Mouse (Mus musculus) forebrain, embryonic 12.5 days (tissue): ENCODE results near the gene Qtrt1. TPM values are rescaled to one million over a fixed set of nuclear protein-coding genes. Genes with fewer than 3 reads are reported as not detected.
A peak's percentile ranks its signal among the peaks of the same experiment; 100 is the strongest.

ENCODE experiments used
- ATAC-seq: fragments of 200-750 bp; cut with Nextera tagmentation; 2 replicates; pipeline ENCODE4 v1.8.0; 2017; ENCODE audit warnings: moderate TSS enrichment; ENCODE audit not compliant: low FRiP score
- H3K27ac ChIP-seq: fragments of 300-500 bp; sonication (generic); 2 replicates; pipeline ENCODE4 v1.5.1; 2016; ENCODE audit warnings: mild to moderate bottlenecking
- H3K27me3 ChIP-seq: fragments of 300-500 bp; sonication (generic); 2 replicates; pipeline ENCODE4 v1.6.1; 2016; ENCODE audit warnings: mild to moderate bottlenecking
- H3K36me3 ChIP-seq: fragments of 300-500 bp; sonication (generic); replicated peaks from 2 replicates; pipeline ENCODE4 v1.6.1; 2016; ENCODE audit warnings: mild to moderate bottlenecking
- H3K4me1 ChIP-seq: fragments of 300-500 bp; sonication (generic); 2 replicates; pipeline ENCODE4 v1.6.1; 2016
- H3K4me2 ChIP-seq: fragments of 300-500 bp; sonication (generic); 2 replicates; pipeline ENCODE4 v1.6.1; 2016; ENCODE audit warnings: mild to moderate bottlenecking, moderate library complexity
- H3K4me3 ChIP-seq: fragments of 300-500 bp; sonication (generic); replicated peaks from 2 replicates; pipeline ENCODE4 v1.5.1; 2016; ENCODE audit warnings: mild to moderate bottlenecking
- H3K9ac ChIP-seq: fragments of 300-500 bp; sonication (generic); 2 replicates; pipeline ENCODE4 v1.6.1; 2016; ENCODE audit warnings: mild to moderate bottlenecking
- H3K9me3 ChIP-seq: fragments of 300-500 bp; sonication (generic); 2 replicates; pipeline ENCODE4 v1.6.1; 2016
- WGBS: fragments of 180-500 bp; shearing (Covaris S2); methylation state at CpG from one replicate; pipeline ENCODE4 v1.1.7; 2016; 5-methylcytosine and 5-hydroxymethylcytosine counted together
- polyA plus RNA-seq: library from polyadenylated mRNA; unstranded; fragments of >200 nt; fragmentation: Nextera tagmentation; extraction: Ambion mirVana; gene quantifications from 2 replicates; pipeline ENCODE4 v1.2.1, GENCODE M21; 2016

Gene Qtrt1
- polyA plus RNA-seq, 1 experiment from 2014 or later = 50.8 TPM

- peaks cover 99% of the 10 kb centered on the region for H3K36me3 ChIP-seq
- 93% methylated on average over 3 of the region's 3 CpGs for WGBS
- ATAC-seq = no peak
- no peaks in the 10 kb centered on the region for H3K27me3 ChIP-seq
- no peak overlapping the region for H3K27ac ChIP-seq
- no peaks in the 10 kb centered on the region for H3K9me3 ChIP-seq
- H3K4me2 ChIP-seq = no peak overlapping the region
- H3K4me1 ChIP-seq = no peaks in the 10 kb centered on the region
- no peak overlapping the region for H3K9ac ChIP-seq
- H3K4me3 ChIP-seq = no peak overlapping the region
Measured at GRCm38 (mm10) chr9:21395692-21396091, 15.9 kb upstream of the Qtrt1 start.

GRCm38 (mm10) chr9:21397170-21397569, 14.5 kb upstream of the Qtrt1 start:
- H3K4me2 ChIP-seq = no peak overlapping the region
- no peaks in the 10 kb centered on the region for H3K9me3 ChIP-seq
- no peak overlapping the region for H3K9ac ChIP-seq
- H3K27me3 ChIP-seq = no peaks in the 10 kb centered on the region
- no peaks in the 10 kb centered on the region for H3K4me1 ChIP-seq
- H3K36me3 ChIP-seq = peaks cover 99% of the 10 kb centered on the region
- 97% methylated on average over 3 of the region's 3 CpGs for WGBS
- no peak overlapping the region for H3K4me3 ChIP-seq
- no peak overlapping the region for H3K27ac ChIP-seq
- ATAC-seq = no peak

GRCm38 (mm10) chr9:21401042-21401441, 10.6 kb upstream of the Qtrt1 start:
- Histone ChIP-seq H3K4me2 (no peak overlapping the region), H3K4me3 (no peak overlapping the region), H3K27me3 (no peaks in the 10 kb centered on the region), H3K27ac (no peak overlapping the region), H3K36me3 (peaks cover 98% of the 10 kb centered on the region), H3K4me1 (no peaks in the 10 kb centered on the region), H3K9ac (no peak overlapping the region), H3K9me3 (no peaks in the 10 kb centered on the region)
- no peak for ATAC-seq
- WGBS = 96% methylated on average over 9 of the region's 9 CpGs

- 92% methylated on average over 11 of the region's 11 CpGs for WGBS
- H3K4me1 ChIP-seq = no peaks in the 10 kb centered on the region
- H3K27me3 ChIP-seq = no peaks in the 10 kb centered on the region
- no peak overlapping the region for H3K4me2 ChIP-seq
- no peak overlapping the region for H3K9ac ChIP-seq
- no peaks in the 10 kb centered on the region for H3K9me3 ChIP-seq
- ATAC-seq = no peak
- H3K36me3 ChIP-seq = peaks cover 95% of the 10 kb centered on the region
- H3K27ac ChIP-seq = no peak overlapping the region
- H3K4me3 ChIP-seq = no peak overlapping the region
Measured at GRCm38 (mm10) chr9:21402764-21403253, 8.8 kb upstream of the Qtrt1 start.

GRCm38 (mm10) chr9:21403745-21404144, 7.9 kb upstream of the Qtrt1 start:
- H3K27ac ChIP-seq = no peak overlapping the region
- H3K27me3 ChIP-seq = no peaks in the 10 kb centered on the region
- no peak overlapping the region for H3K4me2 ChIP-seq
- no peak overlapping the region for H3K4me3 ChIP-seq
- no peak overlapping the region for H3K9ac ChIP-seq
- WGBS = 97% methylated on average over 5 of the region's 5 CpGs
- no peaks in the 10 kb centered on the region for H3K4me1 ChIP-seq
- no peaks in the 10 kb centered on the region for H3K9me3 ChIP-seq
- peaks cover 85% of the 10 kb centered on the region for H3K36me3 ChIP-seq
- no peak for ATAC-seq

- ATAC-seq = no peak
- Histone ChIP-seq H3K36me3 (peaks cover 68% of the 10 kb centered on the region), H3K9me3 (no peaks in the 10 kb centered on the region), H3K4me1 (no peaks in the 10 kb centered on the region), H3K4me3 (no peak overlapping the region), H3K27me3 (no peaks in the 10 kb centered on the region), H3K27ac (no peak overlapping the region), H3K9ac (no peak overlapping the region), H3K4me2 (no peak overlapping the region)
- WGBS = 81% methylated on average over 4 of the region's 4 CpGs
Measured at GRCm38 (mm10) chr9:21405525-21405924, 6.1 kb upstream of the Qtrt1 start.

- Histone ChIP-seq H3K4me1 (peaks cover 13% of the 10 kb centered on the region), H3K27ac (0 out of 2 replicates have a peak overlapping the region, but pooled peaks have one; percentile 19), H3K4me3 (no peak overlapping the region), H3K9me3 (no peaks in the 10 kb centered on the region), H3K9ac (no peak overlapping the region), H3K36me3 (peaks cover 44% of the 10 kb centered on the region), H3K4me2 (no peak overlapping the region), H3K27me3 (no peaks in the 10 kb centered on the region)
- ATAC-seq = no peak
- 29% methylated on average over 4 of the region's 4 CpGs for WGBS
Measured at GRCm38 (mm10) chr9:21407951-21408350, 3.7 kb upstream of the Qtrt1 start.

GRCm38 (mm10) chr9:21408624-21409023, 3.0 kb upstream of the Qtrt1 start:
- ATAC-seq = no peak
- Histone ChIP-seq H3K27me3 (no peaks in the 10 kb centered on the region), H3K9ac (no peak overlapping the region), H3K27ac (no peak overlapping the region), H3K4me3 (no peak overlapping the region), H3K4me1 (peaks cover 13% of the 10 kb centered on the region), H3K36me3 (peaks cover 38% of the 10 kb centered on the region), H3K4me2 (no peak overlapping the region), H3K9me3 (no peaks in the 10 kb centered on the region)
- 77% methylated on average over 7 of the region's 7 CpGs for WGBS

GRCm38 (mm10) chr9:21409592-21410317, 1.9 kb upstream of the Qtrt1 start:
- H3K9me3 ChIP-seq = no peaks in the 10 kb centered on the region
- H3K9ac ChIP-seq = no peak overlapping the region
- H3K4me2 ChIP-seq = no peak overlapping the region
- no peaks in the 10 kb centered on the region for H3K27me3 ChIP-seq
- H3K4me3 ChIP-seq = no peak overlapping the region
- peaks cover 13% of the 10 kb centered on the region for H3K4me1 ChIP-seq
- H3K27ac ChIP-seq = peak overlapping the region; percentile 42
- no peak; the same call in 1 of the 2 replicates for ATAC-seq
- WGBS = 36% methylated on average over 9 of the region's 9 CpGs
- H3K36me3 ChIP-seq = peaks cover 36% of the 10 kb centered on the region

- H3K4me3 ChIP-seq = no peak overlapping the region
- 94% methylated on average over 2 of the region's 2 CpGs for WGBS
- ATAC-seq = no peak
- H3K27me3 ChIP-seq = no peaks in the 10 kb centered on the region
- no peaks in the 10 kb centered on the region for H3K4me1 ChIP-seq
- peaks cover 75% of the 10 kb centered on the region for H3K36me3 ChIP-seq
- no peak overlapping the region for H3K4me2 ChIP-seq
- no peak overlapping the region for H3K9ac ChIP-seq
- H3K27ac ChIP-seq = no peak overlapping the region
- H3K9me3 ChIP-seq = no peaks in the 10 kb centered on the region
Measured at GRCm38 (mm10) chr9:21417866-21418265, 6.2 kb downstream of the Qtrt1 start.

GRCm38 (mm10) chr9:21419646-21420045, 8.0 kb downstream of the Qtrt1 start:
- H3K36me3 ChIP-seq = peaks cover 67% of the 10 kb centered on the region
- ATAC-seq = no peak
- H3K4me2 ChIP-seq = no peak overlapping the region
- H3K27ac ChIP-seq = no peak overlapping the region
- no peaks in the 10 kb centered on the region for H3K9me3 ChIP-seq
- H3K9ac ChIP-seq = no peak overlapping the region
- 100% methylated on average over 2 of the region's 2 CpGs for WGBS
- H3K4me3 ChIP-seq = no peak overlapping the region
- no peaks in the 10 kb centered on the region for H3K27me3 ChIP-seq
- H3K4me1 ChIP-seq = peaks cover 4% of the 10 kb centered on the region; the same call in 1 of the 2 replicates

- H3K27ac ChIP-seq = peak within 1 kb of the TSS; percentile 80
- H3K27me3 ChIP-seq = no peaks in the 10 kb centered on the region
- WGBS = under 1% methylated on average over 82 of the region's 82 CpGs
- H3K36me3 ChIP-seq = peaks cover 24% of the 10 kb centered on the region
- peak within 1 kb of the TSS; percentile 93 for H3K4me2 ChIP-seq
- H3K4me1 ChIP-seq = peaks cover 26% of the 10 kb centered on the region
- H3K9me3 ChIP-seq = no peaks in the 10 kb centered on the region
- H3K4me3 ChIP-seq = peak within 1 kb of the TSS; percentile 95
- peak; percentile 99 for ATAC-seq
- peak within 1 kb of the TSS; percentile 89 for H3K9ac ChIP-seq
Measured at GRCm38 (mm10) chr9:21424631-21425555, 13.3 kb downstream of the Qtrt1 start, which contains the start of gene Dnm2. TSS of gene Dnm2 (plus strand) at chr9:21424908.
